Mouse (Mus musculus): Measurements from ENCODE around the gene Rpap3. TPM values are rescaled to one million over a fixed set of nuclear protein-coding genes. Genes with fewer than 3 reads are reported as not detected.

Rpap3 gene
- total and polyA plus RNA-seq, 3 experiments: 43.1 to 73.7 (median 69.1) TPM

GRCm38 (mm10) chr15:97728804-97729203 is 23.2 kb upstream of the Rpap3 start:
- dilution Hi-C loops (cut with MboI; ENCODE audit: extremely low pct_ligation_motif_present, extremely low pct_unique_long_range_greater_than_20kb, low sequenced_read_pairs): no loop called here
- in situ Hi-C loops (cut with MboI; ENCODE audit: low pct_ligation_motif_present, low pct_unique_long_range_greater_than_20kb, low sequenced_read_pairs): no loop called here
- H3K27me3 ChIP-seq (replicated peaks): no peaks in the 10 kb centered on the region

GRCm38 (mm10) chr15:97728394-97728793 is 22.8 kb upstream of the Rpap3 start:
- Histone ChIP-seq H3K4me2 (ENCODE audit: insufficient read depth, low read depth, poor library complexity, severe bottlenecking) (no peak overlapping the region), H3K9me3 (replicated peaks; ENCODE audit: low read length) (peaks cover 26% of the 10 kb centered on the region), H3K4me3 (replicated peaks in 1 of 3; ENCODE audit: low read depth in 2 of 3, low read length in 2 of 3, poor library complexity in 1 of 3) (no peak overlapping the region), H3K79me2 (replicated peaks; ENCODE audit: control insufficient read depth, extremely low read depth, insufficient read depth, poor library complexity, severe bottlenecking) (no peaks in the 10 kb centered on the region), H3K27me3 (replicated peaks) (no peaks in the 10 kb centered on the region), H3K27ac (ENCODE audit: insufficient read depth, low read depth) (no peak overlapping the region), H3K9ac (ENCODE audit: insufficient read depth, low read depth) (no peak overlapping the region), H3K4me1 (ENCODE audit: control insufficient read depth in 1 of 2, insufficient read depth in 2 of 2) (peaks cover 15 to 74% of the 10 kb centered on the region in 2 experiments), H3K36me3 (replicated peaks in 1 of 2; ENCODE audit: control insufficient read depth in 1 of 2, insufficient read depth in 1 of 2, low read length in 1 of 2) (peaks cover 57 to 100% of the 10 kb centered on the region in 2 experiments)
- DNase-seq (ENCODE audit: extremely low read depth): no peak
- TF ChIP-seq CHD1 (IDR thresholded peaks at IDR 0.05; ENCODE audit: low read depth, low read length) (no peak), IRF4 (IDR thresholded peaks at IDR 0.05; ENCODE audit: low read depth, low read length) (no peak), RCOR1 (conservative IDR thresholded peaks at IDR 0.05; ENCODE audit: low read depth, low read length) (no peak), EP300 (IDR thresholded peaks at IDR 0.05; ENCODE audit: low read length) (no peak), SIN3A (IDR thresholded peaks at IDR 0.05; ENCODE audit: low read length) (no peak)
- in situ Hi-C loops (cut with MboI; ENCODE audit: low pct_ligation_motif_present, low pct_unique_long_range_greater_than_20kb, low sequenced_read_pairs) (no loop called here), dilution Hi-C loops (cut with MboI; ENCODE audit: extremely low pct_ligation_motif_present, extremely low pct_unique_long_range_greater_than_20kb, low sequenced_read_pairs) (no loop called here)

More at GRCm38 (mm10) chr15:97728804-97729203, 23.2 kb upstream of the Rpap3 start:
- TF ChIP-seq ZNF384 (IDR thresholded peaks at IDR 0.05; ENCODE audit: low read depth, low read length) (peak; percentile 47; the same call in 1 of the 2 replicates), ELF1 (IDR thresholded peaks at IDR 0.05; ENCODE audit: low read depth, low read length) (no peak)
- H3K4me2 ChIP-seq (ENCODE audit: insufficient read depth, low read depth, poor library complexity, severe bottlenecking): no peak overlapping the region
- H3K36me3 ChIP-seq (replicated peaks in 1 of 2; ENCODE audit: control insufficient read depth in 1 of 2, insufficient read depth in 1 of 2, low read length in 1 of 2): peaks cover 61 to 100% of the 10 kb centered on the region in 2 experiments
- H3K4me3 ChIP-seq (replicated peaks in 1 of 3; ENCODE audit: low read depth in 2 of 3, low read length in 2 of 3, poor library complexity in 1 of 3): no peak overlapping the region
- peaks cover 30% of the 10 kb centered on the region for H3K9me3 ChIP-seq (replicated peaks; ENCODE audit: low read length)
- no peak overlapping the region for H3K9ac ChIP-seq (ENCODE audit: insufficient read depth, low read depth)
- no peak overlapping the region for H3K27ac ChIP-seq (ENCODE audit: insufficient read depth, low read depth)
- DNase-seq (ENCODE audit: extremely low read depth): no peak
- H3K4me1 ChIP-seq (ENCODE audit: control insufficient read depth in 1 of 2, insufficient read depth in 2 of 2): peaks cover 15 to 70% of the 10 kb centered on the region in 2 experiments
- H3K79me2 ChIP-seq (replicated peaks; ENCODE audit: control insufficient read depth, extremely low read depth, insufficient read depth, poor library complexity, severe bottlenecking): no peaks in the 10 kb centered on the region

- H3K27ac ChIP-seq (ENCODE audit: insufficient read depth, low read depth): no peak overlapping the region
Measured at GRCm38 (mm10) chr15:97727520-97727919, 21.9 kb upstream of the Rpap3 start.

More at GRCm38 (mm10) chr15:97727520-97727919, 21.9 kb upstream of the Rpap3 start:
- H3K4me1 ChIP-seq (ENCODE audit: control insufficient read depth in 1 of 2, insufficient read depth in 2 of 2): peaks cover 15 to 81% of the 10 kb centered on the region in 2 experiments
- no peak for TF ChIP-seq PAX5 (IDR thresholded peaks at IDR 0.05; ENCODE audit: low read length)
- no peak for TF ChIP-seq KAT2A (IDR thresholded peaks at IDR 0.05; ENCODE audit: insufficient replicate concordance, low read length)
- no peak for TF ChIP-seq EP300 (IDR thresholded peaks at IDR 0.05; ENCODE audit: low read length)
- no peak for TF ChIP-seq MEF2A (IDR thresholded peaks at IDR 0.05; ENCODE audit: borderline replicate concordance, low read depth, low read length)
- TF ChIP-seq ZNF384 (IDR thresholded peaks at IDR 0.05; ENCODE audit: low read depth, low read length): no peak
- no peak for TF ChIP-seq ETS1 (conservative IDR thresholded peaks at IDR 0.05; ENCODE audit: low read depth, low read length)
- no peak for TF ChIP-seq TCF12 (IDR thresholded peaks at IDR 0.05; ENCODE audit: low read depth, low read length)
- H3K9me3 ChIP-seq (replicated peaks; ENCODE audit: low read length): peaks cover 26% of the 10 kb centered on the region
- H3K36me3 ChIP-seq (replicated peaks in 1 of 2; ENCODE audit: control insufficient read depth in 1 of 2, insufficient read depth in 1 of 2, low read length in 1 of 2): peaks cover 49 to 100% of the 10 kb centered on the region in 2 experiments
- no peak overlapping the region for H3K9ac ChIP-seq (ENCODE audit: insufficient read depth, low read depth)
- H3K79me2 ChIP-seq (replicated peaks; ENCODE audit: control insufficient read depth, extremely low read depth, insufficient read depth, poor library complexity, severe bottlenecking): no peaks in the 10 kb centered on the region
- in situ Hi-C loops (cut with MboI; ENCODE audit: low pct_ligation_motif_present, low pct_unique_long_range_greater_than_20kb, low sequenced_read_pairs): no loop called here
- H3K4me3 ChIP-seq (replicated peaks in 1 of 3; ENCODE audit: low read depth in 2 of 3, low read length in 2 of 3, poor library complexity in 1 of 3): no peak overlapping the region
- dilution Hi-C loops (cut with MboI; ENCODE audit: extremely low pct_ligation_motif_present, extremely low pct_unique_long_range_greater_than_20kb, low sequenced_read_pairs): no loop called here
- H3K4me2 ChIP-seq (ENCODE audit: insufficient read depth, low read depth, poor library complexity, severe bottlenecking): no peak overlapping the region
- H3K27me3 ChIP-seq (replicated peaks): no peaks in the 10 kb centered on the region
- no peak for DNase-seq (ENCODE audit: extremely low read depth)
